Mouse (Mus musculus) megakaryocyte-erythroid progenitor cell, adult 5 weeks (primary cell): ENCODE results near the gene Hist1h1e. TPM values are rescaled to one million over a fixed set of nuclear protein-coding genes. Genes with fewer than 3 reads are reported as not detected.

Experiments
- polyA plus RNA-seq: library from polyadenylated mRNA; stranded (reverse); fragments of >175 nt; gene quantifications from 2 replicates; pipeline ENCODE4 v1.2.3, GENCODE M21; 2012

Hist1h1e gene
- 9.0 and 14.7 TPM in 2 replicates for polyA plus RNA-seq

DNA sequence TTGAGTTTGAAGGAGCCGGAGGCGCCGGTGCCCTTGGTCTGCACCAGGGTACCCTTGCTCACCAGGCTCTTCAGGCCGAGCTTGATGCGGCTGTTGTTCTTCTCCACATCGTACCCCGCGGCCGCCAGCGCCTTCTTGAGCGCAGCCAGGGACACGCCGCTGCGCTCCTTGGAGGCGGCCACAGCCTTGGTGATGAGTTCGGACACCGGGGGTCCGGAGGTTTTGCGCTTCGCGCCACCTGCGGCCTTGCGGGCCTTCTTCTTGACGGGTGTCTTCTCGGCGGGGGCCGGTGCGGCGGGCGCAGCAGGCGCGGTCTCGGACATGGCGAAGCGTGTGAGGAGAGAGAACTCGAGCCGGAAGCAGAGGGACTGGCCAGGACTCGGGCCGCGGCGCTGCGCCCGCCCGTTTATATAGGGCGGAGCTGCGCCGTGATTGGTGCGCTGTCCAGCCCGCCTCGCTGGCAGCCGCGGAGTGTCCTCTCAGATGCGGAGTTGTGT, at the start of gene Hist1h1e:
Gene Hist1h1e (minus strand): TSS at position 384 of the 497 bp plus-strand sequence.

GRCm38 (mm10) chr13:23620733-23621531, 1.4 kb downstream of the Hist1h1e start, which contains the start of gene Hist1h2be:
Gene Hist1h2be (minus strand): TSS chr13:23621124.

GRCm38 (mm10) chr13:23581408-23582218, 40.7 kb downstream of the Hist1h1e start, which contains the start of gene Hist1h4d:
Gene Hist1h4d (plus strand): TSS chr13:23581598.

DNA sequence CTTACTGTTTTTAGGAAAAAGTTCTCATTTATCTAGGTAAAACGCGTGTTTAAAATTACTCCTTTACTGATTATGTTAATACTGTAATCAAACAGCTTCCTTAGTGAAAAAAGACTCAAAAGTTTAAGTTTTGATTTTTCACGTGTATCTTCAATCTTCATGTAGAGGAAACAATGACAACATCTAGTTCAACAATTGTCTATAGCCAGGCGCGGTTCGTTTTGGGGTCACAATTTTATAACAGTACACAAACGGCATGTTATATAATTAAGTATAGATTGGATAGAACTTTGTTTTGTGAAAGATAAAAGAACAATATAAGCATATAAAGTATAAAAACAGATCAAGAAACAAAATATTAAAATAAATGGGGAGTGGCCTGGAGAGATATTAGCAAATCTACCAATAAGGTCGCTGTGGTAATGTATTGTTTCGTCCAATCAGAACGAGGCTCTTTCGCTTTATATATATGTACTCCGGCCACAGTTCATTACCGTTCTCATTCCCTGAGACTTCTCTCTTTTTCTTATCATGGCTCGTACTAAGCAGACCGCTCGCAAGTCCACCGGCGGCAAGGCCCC, 47.0 kb downstream of the Hist1h1e start, which contains the start of gene Hist1h3d:
Gene Hist1h3d (plus strand): TSS at position 493 of the 581 bp plus-strand sequence.

GRCm38 (mm10) chr13:23573898-23574524, 48.3 kb downstream of the Hist1h1e start, which contains the start of the genes Hist1h2bf and Hist1h2ad:
Gene Hist1h2bf (minus strand): TSS chr13:23574196.
Gene Hist1h2ad (plus strand): TSS chr13:23574381.

DNA sequence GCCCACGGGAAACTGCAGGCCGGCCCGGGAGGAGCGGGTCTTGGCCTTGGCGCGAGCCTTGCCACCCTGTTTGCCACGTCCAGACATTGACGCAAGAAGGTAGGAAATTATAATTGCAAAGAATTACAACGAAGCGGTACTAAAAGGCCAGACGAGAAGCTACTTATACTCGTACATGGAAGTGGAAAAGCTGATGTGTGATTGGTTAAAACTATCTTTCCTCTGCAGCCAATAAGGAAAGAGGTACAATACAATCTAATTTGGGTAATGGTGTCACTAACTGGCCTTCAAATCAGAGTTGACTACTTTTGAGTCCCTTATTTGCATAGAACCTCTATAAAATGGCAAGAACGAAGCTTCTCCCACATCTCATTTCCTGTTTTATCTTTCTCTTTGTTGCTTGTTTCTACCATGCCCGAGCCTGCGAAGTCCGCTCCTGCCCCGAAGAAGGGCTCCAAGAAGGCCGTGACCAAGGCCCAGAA, 51.3 kb downstream of the Hist1h1e start, which contains the start of the genes Hist1h2ae and Hist1h2bg:
Gene Hist1h2ae (minus strand): TSS at position 199 of the 482 bp plus-strand sequence.
Gene Hist1h2bg (plus strand): TSS at position 375 of the 482 bp plus-strand sequence.

Other genes starting within 250 kb of the Hist1h1e start
- 10.5 and 13.8 TPM in 2 replicates for gene Abt1, start 198.7 kb downstream of the Hist1h1e start, polyA plus RNA-seq
- gene Btn1a1, start 156.7 kb downstream of the Hist1h1e start, polyA plus RNA-seq, result not detected in 2 replicates
- gene Btn2a2, start 133.7 kb downstream of the Hist1h1e start, polyA plus RNA-seq, result not detected in 2 replicates
- gene Hist1h4h, start 91.5 kb downstream of the Hist1h1e start, polyA plus RNA-seq, result 33.5 and 38.6 TPM in 2 replicates
- 81.4 and 86.9 TPM in 2 replicates for gene Hist1h2af, start 88.7 kb downstream of the Hist1h1e start, polyA plus RNA-seq
- 19.0 and 22.6 TPM in 2 replicates for gene Hist1h3g, start 87.1 kb downstream of the Hist1h1e start, polyA plus RNA-seq
- 2.5 and 3.3 TPM in 2 replicates for gene Hist1h2bh, start 79.2 kb downstream of the Hist1h1e start, polyA plus RNA-seq
- gene Hist1h3f, start 78.5 kb downstream of the Hist1h1e start, polyA plus RNA-seq, result 5.5 and 6.8 TPM in 2 replicates
- gene Hist1h4f, start 70.9 kb downstream of the Hist1h1e start, polyA plus RNA-seq, result 13.2 and 18.3 TPM in 2 replicates
- gene Hist1h1d, start 69.3 kb downstream of the Hist1h1e start, polyA plus RNA-seq, result 0.77 and 1.7 TPM in 2 replicates
- gene Hist1h3e, start 60.2 kb downstream of the Hist1h1e start, polyA plus RNA-seq, result 18.9 and 21.1 TPM in 2 replicates
- gene Hist1h2ae, start 51.3 kb downstream of the Hist1h1e start, polyA plus RNA-seq, result 16.2 and 16.7 TPM in 2 replicates
- 46.4 and 66.4 TPM in 2 replicates for gene Hist1h2bg, start 51.2 kb downstream of the Hist1h1e start, polyA plus RNA-seq
- gene Hist1h2bf, start 48.4 kb downstream of the Hist1h1e start, polyA plus RNA-seq, result 3.1 and 11.2 TPM in 2 replicates
- gene Hist1h2ad, start 48.2 kb downstream of the Hist1h1e start, polyA plus RNA-seq, result 5.5 and 5.7 TPM in 2 replicates
- 6.4 and 7.1 TPM in 2 replicates for gene Hist1h3d, start 46.8 kb downstream of the Hist1h1e start, polyA plus RNA-seq
- gene Hist1h4d, start 41.0 kb downstream of the Hist1h1e start, polyA plus RNA-seq, result 9.9 and 17.2 TPM in 2 replicates
- gene Hist1h2be, start 1.4 kb downstream of the Hist1h1e start, polyA plus RNA-seq, result 0.79 and 1.1 TPM in 2 replicates
- 7.2 TPM in 2 replicates for gene Hist1h2ac, start 61.4 kb upstream of the Hist1h1e start, polyA plus RNA-seq
- 66.3 and 70.6 TPM in 2 replicates for gene Hist1h2bc, start 61.6 kb upstream of the Hist1h1e start, polyA plus RNA-seq
- 0.27 TPM in 1 of 2 replicates, not detected in the other for gene Hist1h1t, start 73.3 kb upstream of the Hist1h1e start, polyA plus RNA-seq
- 4.5 and 10.6 TPM in 2 replicates for gene Hist1h4c, start 75.9 kb upstream of the Hist1h1e start, polyA plus RNA-seq
- gene Hfe, start 88.3 kb upstream of the Hist1h1e start, polyA plus RNA-seq, result 8.0 and 15.2 TPM in 2 replicates
- gene Hist1h1c, start 116.2 kb upstream of the Hist1h1e start, polyA plus RNA-seq, result 100 and 116 TPM in 2 replicates
- gene Hist1h3c, start 123.0 kb upstream of the Hist1h1e start, polyA plus RNA-seq, result 20.1 and 23.0 TPM in 2 replicates
- gene Hist1h2bb, start 124.2 kb upstream of the Hist1h1e start, polyA plus RNA-seq, result 11.2 and 22.3 TPM in 2 replicates
- gene Hist1h2ab, start 128.6 kb upstream of the Hist1h1e start, polyA plus RNA-seq, result 17.6 and 35.4 TPM in 2 replicates
- gene Hist1h3b, start 129.7 kb upstream of the Hist1h1e start, polyA plus RNA-seq, result 9.2 and 14.4 TPM in 2 replicates
- gene Hist1h4b, start 134.5 kb upstream of the Hist1h1e start, polyA plus RNA-seq, result 13.8 and 16.1 TPM in 2 replicates
- 16.8 and 23.1 TPM in 2 replicates for gene Hist1h4a, start 138.7 kb upstream of the Hist1h1e start, polyA plus RNA-seq
- 21.7 and 27.6 TPM in 2 replicates for gene Hist1h3a, start 139.8 kb upstream of the Hist1h1e start, polyA plus RNA-seq
- gene Hist1h1a, start 141.1 kb upstream of the Hist1h1e start, polyA plus RNA-seq, result 1.2 and 3.7 TPM in 2 replicates
- 0.08 TPM in 1 of 2 replicates, not detected in the other for gene Trim38, start 147.4 kb upstream of the Hist1h1e start, polyA plus RNA-seq
- gene Slc17a2, start 184.4 kb upstream of the Hist1h1e start, polyA plus RNA-seq, result not detected in 2 replicates
- not detected in 2 replicates for gene Slc17a3, start 216.9 kb upstream of the Hist1h1e start, polyA plus RNA-seq
- not detected in 2 replicates for gene Slc17a1, start 245.2 kb upstream of the Hist1h1e start, polyA plus RNA-seq